Mouse (Mus musculus) brain, embryonic 14.5 days (tissue): ENCODE measurements at regions not wholly inside any gene's neighbourhood (a gene's known extent, or its start where the extent isn't known, plus 50 kb on each side); places are given as distances from the start of the nearest gene placed in this dataset.
"Not testable (repeated sequence)": the region's sequence is repeated elsewhere in the genome, so short reads cannot be mapped to it uniquely, and the experiment has no call there.

Experiments
- CTCF ChIP-seq: fragments of 200-500 bp; IDR thresholded peaks from 2 replicates; pipeline ENCODE4 v1.5.1; 2012; ENCODE audit warnings: inconsistent platforms, mild to moderate bottlenecking, moderate library complexity, borderline replicate concordance; ENCODE audit not compliant: insufficient read depth, insufficient read length; ENCODE audit errors: extremely low read depth
- POLR2A ChIP-seq: fragments of 200-500 bp; IDR thresholded peaks from 2 replicates; pipeline ENCODE4 v1.6.1; 2012; ENCODE audit warnings: mild to moderate bottlenecking, inconsistent platforms, borderline replicate concordance; ENCODE audit not compliant: poor library complexity, insufficient read depth, insufficient read length, severe bottlenecking; ENCODE audit errors: extremely low read depth

DNA sequence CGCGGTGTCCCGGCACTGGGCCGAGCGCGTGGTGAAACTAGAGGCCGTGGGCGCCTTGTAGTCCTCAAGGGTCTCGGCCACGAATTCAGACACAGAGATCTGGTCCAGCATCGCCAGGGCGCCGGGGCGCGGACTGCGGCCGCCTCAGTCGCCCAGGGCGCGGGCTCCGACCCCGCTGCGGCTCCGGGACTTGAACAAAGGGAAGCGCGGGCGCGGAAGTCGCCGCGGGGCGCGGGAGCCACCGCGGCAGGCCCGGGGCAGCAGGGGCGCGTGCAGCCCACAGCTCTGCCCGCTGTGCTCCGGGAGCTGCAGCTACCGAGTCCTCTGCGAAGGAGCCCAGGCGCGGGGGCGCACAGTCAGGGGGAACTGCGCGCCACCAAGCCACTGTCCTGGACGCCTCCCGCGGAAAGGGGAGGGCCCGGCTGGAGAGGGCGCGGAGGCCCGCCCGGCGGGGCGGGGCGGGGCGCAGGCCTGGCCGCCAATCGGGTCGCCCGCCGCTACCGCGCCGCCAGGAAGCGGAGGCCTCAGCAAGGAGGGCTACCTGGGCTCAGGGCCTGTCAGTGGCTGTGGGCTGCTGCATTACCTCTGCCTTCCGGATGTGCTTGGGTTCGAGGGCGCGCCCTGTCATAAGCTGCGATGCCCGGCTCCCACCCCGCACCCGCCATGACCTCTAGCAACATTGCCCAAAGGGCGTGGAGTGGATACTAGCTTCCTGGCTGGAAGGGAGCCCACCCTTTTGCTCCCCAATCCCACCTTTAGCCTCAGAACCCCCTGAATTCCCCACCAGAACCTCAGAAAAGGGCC lies 155.2 kb upstream of the 9030624G23Rik start:
- TF ChIP-seq CTCF, POLR2A: not testable (repeated sequence)
